Mouse (Mus musculus) olfactory bulb, adult 2 months (tissue): Measurements from ENCODE around the gene Sar1b.

Source experiments
- CTCF ChIP-seq: fragments of 200-500 bp; IDR thresholded peaks from 2 replicates; pipeline ENCODE4 v1.5.1; 2012; ENCODE audit warnings: low read depth, mild to moderate bottlenecking, low read length, moderate library complexity; ENCODE audit not compliant: insufficient read depth
- POLR2A ChIP-seq: fragments of 200-500 bp; IDR thresholded peaks from 2 replicates; pipeline ENCODE4 v1.6.1; 2012; ENCODE audit warnings: mild to moderate bottlenecking, low read depth, low read length, moderate library complexity; ENCODE audit not compliant: insufficient read depth

DNA sequence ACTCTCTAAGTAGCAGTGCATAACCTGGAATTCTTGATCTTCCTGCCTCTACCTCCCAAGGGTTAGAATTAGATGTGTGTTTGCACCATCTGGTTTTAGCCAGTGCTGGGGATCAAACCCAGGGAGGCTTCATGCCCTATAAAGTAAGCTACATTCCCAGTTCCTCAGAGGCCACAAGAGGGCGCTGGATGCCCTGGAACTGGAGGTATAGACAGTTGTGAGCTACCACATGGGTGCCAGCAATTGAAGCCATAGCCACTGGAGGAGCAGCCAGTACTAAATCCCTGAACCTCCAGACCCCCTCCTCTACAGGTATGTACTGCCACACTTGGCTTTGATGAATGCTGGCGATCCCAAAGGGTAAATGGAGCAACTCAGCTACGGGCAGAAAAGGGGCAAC is 56.5 kb downstream of the Sar1b start:
- TF ChIP-seq POLR2A = no peak
- no peak for TF ChIP-seq CTCF
